Mouse (Mus musculus) lung, embryonic 16.5 days (tissue): Measurements from ENCODE around the gene Aktip. TPM values are rescaled to one million over a fixed set of nuclear protein-coding genes. Genes with fewer than 3 reads are reported as not detected.

Source experiments
- ATAC-seq: fragments of 200-750 bp; cut with Nextera tagmentation; 2 replicates; pipeline ENCODE4 v1.8.0; 2017; ENCODE audit warnings: low read depth, mild to moderate bottlenecking, moderate library complexity
- H3K27ac ChIP-seq: fragments of 300-500 bp; sonication (generic); 2 replicates; pipeline ENCODE4 v1.5.1; 2014; ENCODE audit warnings: mild to moderate bottlenecking, control low read depth, low read length
- H3K27me3 ChIP-seq: fragments of 300-500 bp; sonication (generic); 2 replicates; pipeline ENCODE4 v1.6.1; 2014; ENCODE audit warnings: low read depth, low read length, mixed read lengths; ENCODE audit not compliant: control insufficient read depth, insufficient read depth
- H3K36me3 ChIP-seq: fragments of 300-500 bp; sonication (generic); 2 replicates; pipeline ENCODE4 v1.6.1; 2014; ENCODE audit warnings: low read length; ENCODE audit not compliant: control insufficient read depth, insufficient read depth
- H3K4me1 ChIP-seq: fragments of 300-500 bp; sonication (generic); replicated peaks from 2 replicates; pipeline ENCODE4 v1.6.1; 2014; ENCODE audit warnings: low read length, mixed read lengths; ENCODE audit not compliant: control insufficient read depth, insufficient read depth
- H3K4me2 ChIP-seq: fragments of 300-500 bp; sonication (generic); 2 replicates; pipeline ENCODE4 v1.6.1; 2014; ENCODE audit warnings: low read depth, low read length, control low read depth
- H3K4me3 ChIP-seq: fragments of 300-500 bp; sonication (generic); 2 replicates; pipeline ENCODE4 v1.5.1; 2014; ENCODE audit warnings: mild to moderate bottlenecking, low read length, control low read depth
- H3K9ac ChIP-seq: fragments of 300-500 bp; sonication (generic); 2 replicates; pipeline ENCODE4 v1.6.1; 2014; ENCODE audit warnings: low read length, control low read depth
- H3K9me3 ChIP-seq: fragments of 300-500 bp; sonication (generic); 2 replicates; pipeline ENCODE4 v1.6.1; 2016; ENCODE audit warnings: low read length; ENCODE audit not compliant: control insufficient read depth
- WGBS: fragments of 180-500 bp; shearing (Covaris S2); extraction: QIAGEN DNeasy Blood & Tissue Kit; methylation state at CpG from one replicate; pipeline ENCODE4 v1.1.7; 2014; 5-methylcytosine and 5-hydroxymethylcytosine counted together
- polyA plus RNA-seq: library from polyadenylated mRNA; unstranded; fragments of >200 nt; fragmentation: Nextera tagmentation; extraction: Ambion mirVana; gene quantifications from 2 replicates; pipeline ENCODE4 v1.2.1, GENCODE M21; 2015

The Aktip gene
- polyA plus RNA-seq, 1 experiment from 2014 or later, result 76.9 TPM

- 44% methylated on average over 13 of the region's 13 CpGs for WGBS
- H3K9me3 ChIP-seq, result no peaks in the 10 kb centered on the region
- no peak overlapping the region for H3K4me2 ChIP-seq
- no peak overlapping the region for H3K27ac ChIP-seq
- H3K9ac ChIP-seq, result no peak overlapping the region
- H3K4me1 ChIP-seq, result 0 out of 2 replicates have a peak, but pooled peaks cover 4% of the 10 kb centered on the region
- no peak overlapping the region for H3K4me3 ChIP-seq
- no peak for ATAC-seq
- no peaks in the 10 kb centered on the region for H3K36me3 ChIP-seq
- H3K27me3 ChIP-seq, result no peaks in the 10 kb centered on the region
These were observed 28.2 kb downstream of the Aktip start for GRCm38 (mm10) chr8:91171605-91172004.

- Histone ChIP-seq H3K9ac (no peak overlapping the region), H3K4me2 (peak overlapping the region; percentile 33; the same call in 1 of the 2 replicates), H3K9me3 (no peaks in the 10 kb centered on the region), H3K27me3 (no peaks in the 10 kb centered on the region), H3K36me3 (no peaks in the 10 kb centered on the region), H3K27ac (no peak overlapping the region), H3K4me3 (no peak overlapping the region), H3K4me1 (0 out of 2 replicates have a peak, but pooled peaks cover 4% of the 10 kb centered on the region)
- WGBS, result 44% methylated on average over 14 of the region's 14 CpGs
- no peak for ATAC-seq
These were observed 28.9 kb downstream of the Aktip start for GRCm38 (mm10) chr8:91170914-91171313.

DNA sequence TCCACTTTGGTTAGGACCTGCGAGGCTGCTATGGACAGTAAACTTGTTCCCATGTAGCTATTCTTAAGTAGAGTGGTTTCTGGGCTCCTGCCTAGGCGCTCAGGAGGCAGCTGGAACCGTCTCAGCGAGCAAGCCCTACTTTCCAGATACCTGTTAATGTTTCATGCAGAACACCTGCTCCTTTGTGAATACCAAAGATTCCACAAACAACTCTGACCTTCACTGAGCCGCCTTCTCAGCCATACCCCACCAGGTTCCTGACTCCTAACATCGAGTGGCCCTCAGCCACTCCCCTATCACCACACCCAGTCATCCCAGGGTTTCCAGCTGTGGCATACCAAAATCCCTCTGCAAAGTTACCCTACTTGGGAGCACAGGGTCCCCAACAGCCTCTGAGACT is 29.6 kb downstream of the Aktip start:
- 48% methylated on average over 6 of the region's 6 CpGs for WGBS
- Histone ChIP-seq H3K9me3 (no peaks in the 10 kb centered on the region), H3K9ac (no peak overlapping the region), H3K4me2 (no peak overlapping the region), H3K27ac (peak overlapping the region; percentile 13; the same call in 1 of the 2 replicates), H3K36me3 (no peaks in the 10 kb centered on the region), H3K4me1 (0 out of 2 replicates have a peak, but pooled peaks cover 4% of the 10 kb centered on the region), H3K27me3 (no peaks in the 10 kb centered on the region), H3K4me3 (no peak overlapping the region)
- peak; percentile 56; the same call in 1 of the 2 replicates for ATAC-seq

DNA sequence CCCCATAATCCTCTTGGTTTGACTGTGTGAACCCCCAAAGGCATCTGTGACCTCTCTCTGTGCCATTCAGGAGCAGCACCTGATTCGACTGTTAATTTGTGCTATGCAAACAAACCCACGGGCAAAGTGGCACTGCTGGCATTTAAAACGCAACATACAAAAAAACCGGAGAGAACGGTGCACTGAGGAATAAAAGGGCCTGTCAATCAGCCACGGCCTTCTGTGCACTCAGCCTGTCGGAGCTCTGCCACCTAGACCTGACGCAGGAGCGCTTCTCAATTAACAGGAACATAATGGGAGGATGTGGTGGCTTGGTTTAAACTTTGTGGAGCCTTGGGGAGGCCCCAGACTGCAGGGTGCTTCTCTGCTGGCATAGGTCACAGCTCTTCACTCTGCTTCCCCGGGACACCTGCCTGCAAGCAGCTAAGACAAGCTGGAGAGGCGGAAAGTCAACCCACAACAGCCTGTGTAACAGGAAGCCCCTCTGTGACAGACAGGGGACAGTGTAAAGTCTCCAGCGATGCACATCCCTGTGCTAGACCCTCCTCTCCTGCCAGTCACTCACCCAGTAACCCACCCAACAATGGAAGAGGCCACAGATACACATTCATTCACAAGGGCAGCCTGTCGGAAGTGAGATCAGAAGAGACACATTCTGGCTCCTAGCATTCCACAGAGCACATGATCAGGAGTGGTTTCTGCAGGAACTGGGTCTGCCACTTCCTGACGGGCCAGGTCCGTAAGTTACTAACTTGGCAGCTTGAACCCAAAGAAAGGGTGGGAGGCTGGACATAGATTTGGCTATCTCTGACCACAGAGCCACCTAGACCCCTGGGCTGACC is 39.6 kb downstream of the Aktip start:
- Histone ChIP-seq H3K9ac (no peak overlapping the region), H3K4me2 (no peak overlapping the region), H3K9me3 (0 out of 2 replicates have a peak, but pooled peaks cover 3% of the 10 kb centered on the region), H3K4me3 (no peak overlapping the region), H3K27me3 (no peaks in the 10 kb centered on the region), H3K27ac (no peak overlapping the region), H3K4me1 (no peaks in the 10 kb centered on the region), H3K36me3 (no peaks in the 10 kb centered on the region)
- no peak for ATAC-seq
- 43% methylated on average over 15 of the region's 15 CpGs for WGBS

DNA sequence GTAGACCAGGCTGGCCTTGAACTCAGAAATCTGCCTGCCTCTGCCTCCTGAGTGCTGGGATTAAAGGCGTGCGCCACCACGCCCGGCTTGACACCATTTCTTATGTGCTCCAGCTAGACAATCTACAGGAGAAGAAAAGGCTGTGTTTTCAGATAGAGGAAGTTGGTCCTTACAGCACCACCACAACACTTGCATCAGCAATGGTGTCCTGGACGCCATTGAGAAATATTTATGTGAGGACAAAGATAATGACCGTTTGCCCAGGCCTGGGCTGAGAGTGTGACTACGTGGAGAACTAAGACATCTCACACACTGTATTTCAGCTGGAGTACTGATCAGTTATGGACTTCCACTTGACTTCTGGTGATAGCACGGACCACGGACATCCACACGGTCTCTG is 41.2 kb downstream of the Aktip start:
- Histone ChIP-seq H3K27me3 (no peaks in the 10 kb centered on the region), H3K4me3 (no peak overlapping the region), H3K9me3 (0 out of 2 replicates have a peak, but pooled peaks cover 3% of the 10 kb centered on the region), H3K4me2 (no peak overlapping the region), H3K4me1 (no peaks in the 10 kb centered on the region), H3K27ac (no peak overlapping the region), H3K36me3 (no peaks in the 10 kb centered on the region), H3K9ac (no peak overlapping the region)
- no peak for ATAC-seq
- 87% methylated on average over 10 of the region's 10 CpGs for WGBS

DNA sequence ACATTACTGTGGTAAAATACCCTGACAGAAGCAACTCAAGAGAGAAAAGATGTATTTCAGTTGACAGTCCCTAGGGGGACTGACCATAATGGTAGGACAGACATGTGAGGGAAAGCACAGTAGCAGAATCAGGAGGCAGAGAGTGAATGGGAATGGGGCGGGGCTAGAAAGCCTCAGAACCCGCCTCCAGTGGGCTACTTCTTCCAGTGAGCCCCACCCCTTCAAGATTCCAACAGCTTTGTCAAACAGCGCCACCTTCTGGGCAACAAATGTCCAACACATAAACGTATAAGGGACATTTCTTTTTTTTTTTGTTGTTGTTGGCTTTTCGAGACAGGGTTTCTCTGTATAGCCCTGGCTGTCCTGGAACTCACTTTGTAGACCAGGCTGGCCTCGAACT is 45.2 kb downstream of the Aktip start:
- Histone ChIP-seq H3K9ac (no peak overlapping the region), H3K9me3 (no peaks in the 10 kb centered on the region), H3K27me3 (no peaks in the 10 kb centered on the region), H3K27ac (no peak overlapping the region), H3K4me2 (no peak overlapping the region), H3K4me3 (no peak overlapping the region), H3K36me3 (no peaks in the 10 kb centered on the region), H3K4me1 (no peaks in the 10 kb centered on the region)
- no peak for ATAC-seq
- 52% methylated on average over 6 of the region's 6 CpGs for WGBS

- WGBS, result 68% methylated on average over 3 of the region's 3 CpGs
- H3K4me2 ChIP-seq, result no peak overlapping the region
These were observed 45.9 kb downstream of the Aktip start for GRCm38 (mm10) chr8:91153831-91154230.

GRCm38 (mm10) chr8:91151531-91151930 is 48.2 kb downstream of the Aktip start:
- no peaks in the 10 kb centered on the region for H3K36me3 ChIP-seq
- no peak for ATAC-seq
- no peak overlapping the region for H3K4me3 ChIP-seq
- H3K27ac ChIP-seq, result no peak overlapping the region
- H3K9ac ChIP-seq, result no peak overlapping the region
- WGBS, result 89% methylated on average over 7 of the region's 7 CpGs
- H3K4me1 ChIP-seq, result peaks cover 2% of the 10 kb centered on the region; the same call in 1 of the 2 replicates
- no peaks in the 10 kb centered on the region for H3K27me3 ChIP-seq
- H3K9me3 ChIP-seq, result no peaks in the 10 kb centered on the region
- H3K4me2 ChIP-seq, result no peak overlapping the region

More at GRCm38 (mm10) chr8:91153831-91154230, 45.9 kb downstream of the Aktip start:
- Histone ChIP-seq H3K36me3 (no peaks in the 10 kb centered on the region), H3K27ac (no peak overlapping the region), H3K27me3 (no peaks in the 10 kb centered on the region), H3K4me3 (no peak overlapping the region), H3K9ac (no peak overlapping the region), H3K9me3 (no peaks in the 10 kb centered on the region), H3K4me1 (peaks cover 1% of the 10 kb centered on the region; the same call in 1 of the 2 replicates)
- no peak for ATAC-seq

DNA sequence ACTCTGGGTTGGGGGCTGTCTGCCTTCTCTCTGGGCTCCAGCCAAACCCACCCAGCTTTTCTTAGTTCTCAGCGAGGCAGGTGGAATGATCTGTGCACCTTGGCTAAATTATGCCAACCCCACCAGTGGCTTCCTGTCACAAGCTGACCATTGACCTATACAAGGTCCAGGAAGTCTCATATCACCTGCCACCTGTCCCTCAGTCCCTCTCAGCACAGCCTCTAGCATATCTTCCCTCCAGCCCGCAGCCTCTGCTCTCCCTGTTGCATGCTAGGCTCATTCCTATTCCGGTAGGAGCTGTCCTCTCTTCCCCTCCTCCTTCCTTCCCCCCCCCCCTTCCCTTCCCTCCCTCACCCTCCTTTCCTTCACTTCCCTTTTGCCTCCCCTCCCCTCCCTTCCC is 50.5 kb downstream of the Aktip start:
- Histone ChIP-seq H3K4me3 (no peak overlapping the region), H3K36me3 (no peaks in the 10 kb centered on the region), H3K4me2 (no peak overlapping the region), H3K27ac (no peak overlapping the region), H3K9me3 (no peaks in the 10 kb centered on the region), H3K4me1 (peaks cover 2% of the 10 kb centered on the region; the same call in 1 of the 2 replicates), H3K9ac (no peak overlapping the region), H3K27me3 (no peaks in the 10 kb centered on the region)
- ATAC-seq, result no peak
- 56% methylated on average over 3 of the region's 3 CpGs for WGBS
